ENCODE assay signal across 8 mouse cellular contexts in the genomic region with DNA sequence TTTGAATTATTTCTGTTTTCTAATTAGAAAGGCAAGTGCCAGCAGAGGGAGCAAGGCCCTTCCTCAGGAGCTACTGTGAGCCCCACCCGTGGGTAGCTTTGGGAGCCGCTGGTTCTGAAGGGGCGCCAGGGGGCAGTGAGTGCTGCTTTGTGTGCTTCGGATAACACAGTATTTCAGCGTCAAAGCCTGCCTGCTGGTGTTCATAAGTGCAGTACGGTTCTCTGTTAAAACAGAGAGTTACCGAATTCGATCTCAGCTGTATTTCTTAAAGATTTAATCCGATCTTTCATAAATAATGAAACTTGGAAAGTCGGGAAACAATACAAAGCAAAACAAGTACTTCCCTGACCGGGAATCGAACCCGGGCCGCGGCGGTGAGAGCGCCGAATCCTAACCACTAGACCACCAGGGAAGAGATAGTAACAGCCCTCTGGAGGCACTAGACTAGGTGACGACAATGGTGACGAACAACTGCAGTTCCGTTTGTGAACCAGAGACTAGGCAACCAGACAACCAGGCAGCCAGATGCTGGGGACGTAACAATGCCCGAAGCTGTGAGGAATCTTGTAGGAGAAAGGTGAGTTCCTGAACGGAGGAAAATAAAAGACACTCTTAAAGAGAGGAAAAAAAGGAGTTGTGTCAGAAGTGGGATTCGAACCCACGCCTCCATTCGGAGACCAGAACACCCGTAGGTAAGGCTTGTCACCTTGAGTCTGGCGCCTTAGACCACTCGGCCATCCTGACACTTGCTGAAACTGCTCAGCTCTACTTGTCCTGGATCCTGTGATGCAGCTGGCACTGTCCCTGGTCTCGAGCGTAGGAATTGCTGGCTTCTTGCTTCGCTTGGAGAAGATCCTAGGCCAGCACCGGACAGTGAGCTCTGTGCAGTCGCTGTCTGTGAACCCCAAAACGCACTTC. TPM values are rescaled to one million over a fixed set of nuclear protein-coding genes. Genes with fewer than 3 reads are reported as not detected.
A peak's percentile ranks its signal among the peaks of the same experiment; 100 is the strongest.
DNase-seq lines count a peak whose midpoint lies in the region; ATAC-seq and TF ChIP-seq lines count a peak whose summit lies in the region.

No protein-coding gene starts in this region.

- ATAC-seq in activated CD4-positive, CD25-positive, alpha-beta regulatory T cell, adult 4 months = peak; percentile 71

- peak; percentile 92 to 95 for DNase-seq in gastrocnemius, adult 8-10 months (ENCODE audit: low spot score in 2 of 2)
- peak; percentile 100 for DNase-seq in hindlimb bud, embryonic 11.5 days (ENCODE audit: extremely low spot score, low read depth, low spot score)
- peak; percentile 94 to 100 for DNase-seq in left cerebral cortex, adult 8-10 months (ENCODE audit: low spot score in 2 of 2)
- DNase-seq in right cerebral cortex, postnatal 10 days (ENCODE audit: low spot score in 2 of 2) = peak; percentile 95
- peak; percentile 98 for DNase-seq in urinary bladder, postnatal 25 days (ENCODE audit: low spot score)

- no peaks in the 10 kb centered on the region for H3K9me3 ChIP-seq in megakaryocyte, embryonic 14.5 days

- H3K36me3 ChIP-seq in megakaryocyte, embryonic 14.5 days (replicated peaks; ENCODE audit: low read length) = no peaks in the 10 kb centered on the region

- peak; percentile 53 for TF ChIP-seq CTCF in cortical plate, adult 2 months (IDR thresholded peaks at IDR 0.05; ENCODE audit: extremely low read depth, insufficient read depth, low read length)

- H3K27me3 ChIP-seq in megakaryocyte, embryonic 14.5 days (replicated peaks) = peaks cover 2% of the 10 kb centered on the region

- peak; percentile 43; the same call in 1 of the 2 replicates for TF ChIP-seq POLR2A in cortical plate, adult 2 months (IDR thresholded peaks at IDR 0.05; ENCODE audit: extremely low read depth, insufficient read depth, low read length)

- peaks cover 2% of the 10 kb centered on the region; the same call in 1 of the 2 replicates for H3K4me1 ChIP-seq in cortical plate, adult 2 months (ENCODE audit: control insufficient read depth, insufficient read depth, low read length)
- peaks cover 24% of the 10 kb centered on the region for H3K4me1 ChIP-seq in megakaryocyte, embryonic 14.5 days

- peak overlapping the region; percentile 47 for H3K4me3 ChIP-seq in cortical plate, adult 2 months (ENCODE audit: insufficient read depth, low read length)
- H3K4me3 ChIP-seq in megakaryocyte, embryonic 14.5 days (replicated peaks) = peak overlapping the region; percentile 91

- H3K27ac ChIP-seq in cortical plate, adult 2 months (ENCODE audit: insufficient read depth, low read length) = no peak overlapping the region

RNA-seq across cellular contexts. Expression of gene Zfp692, which starts 4.8 kb away (rescaled TPM):
- 10 to 100 TPM in 1 of 2 experiments, 1 to 10 TPM in 1; 6.5 to 10.3 TPM for polyA plus RNA-seq in activated CD4-positive, CD25-positive, alpha-beta regulatory T cell, adult 4 months (2017; shearing (Covaris generic))
- 65.6 and 77.1 TPM in 2 replicates for polyA plus RNA-seq in cortical plate, adult 2 months (2012; rRNA removed)
- 1 to 10 TPM; 2.5 to 5.3 (median 3.1) TPM for total RNA-seq in gastrocnemius, adult 8-10 months (2022)
- total RNA-seq in left cerebral cortex, adult 8-10 months (2022) = 10 to 100 TPM; 25.0 to 28.7 (median 26.5) TPM
- polyA plus RNA-seq in megakaryocyte, embryonic 14.5 days (2012; ENCODE audit: insufficient read depth, low replicate concordance) = 7.7 and 14.6 TPM in 2 replicates

RNA-seq across cellular contexts. Expression of gene 4930438A08Rik, which starts 27.5 kb away (rescaled TPM):
- polyA plus RNA-seq in activated CD4-positive, CD25-positive, alpha-beta regulatory T cell, adult 4 months (2017; shearing (Covaris generic)) = not detected
- polyA plus RNA-seq in cortical plate, adult 2 months (2012; rRNA removed) = not detected in 2 replicates
- not detected for total RNA-seq in gastrocnemius, adult 8-10 months (2022)
- total RNA-seq in left cerebral cortex, adult 8-10 months (2022) = not detected
- 0.19 TPM in 1 of 2 replicates, not detected in the other for polyA plus RNA-seq in megakaryocyte, embryonic 14.5 days (2012; ENCODE audit: insufficient read depth, low replicate concordance)

RNA-seq across cellular contexts. Expression of gene Zfp672, which starts 28.0 kb away (rescaled TPM):
- polyA plus RNA-seq in activated CD4-positive, CD25-positive, alpha-beta regulatory T cell, adult 4 months (2017; shearing (Covaris generic)) = 10 to 100 TPM; 43.4 to 44.5 TPM
- polyA plus RNA-seq in cortical plate, adult 2 months (2012; rRNA removed) = 50.2 and 50.7 TPM in 2 replicates
- 10 to 100 TPM; 39.8 to 49.3 (median 40.6) TPM for total RNA-seq in gastrocnemius, adult 8-10 months (2022)
- total RNA-seq in left cerebral cortex, adult 8-10 months (2022) = 10 to 100 TPM; 41.1 to 48.4 (median 45.4) TPM
- 11.6 and 18.5 TPM in 2 replicates for polyA plus RNA-seq in megakaryocyte, embryonic 14.5 days (2012; ENCODE audit: insufficient read depth, low replicate concordance)

RNA-seq across cellular contexts. Expression of gene Sh3bp5l, which starts 28.4 kb away (rescaled TPM):
- 1 to 10 TPM; 3.7 to 5.9 TPM for polyA plus RNA-seq in activated CD4-positive, CD25-positive, alpha-beta regulatory T cell, adult 4 months (2017; shearing (Covaris generic))
- polyA plus RNA-seq in cortical plate, adult 2 months (2012; rRNA removed) = 42.4 and 44.6 TPM in 2 replicates
- 10 to 100 TPM; 22.1 to 27.2 (median 24.4) TPM for total RNA-seq in gastrocnemius, adult 8-10 months (2022)
- 10 to 100 TPM; 41.8 to 49.8 (median 44.4) TPM for total RNA-seq in left cerebral cortex, adult 8-10 months (2022)
- polyA plus RNA-seq in megakaryocyte, embryonic 14.5 days (2012; ENCODE audit: insufficient read depth, low replicate concordance) = 2.9 and 15.9 TPM in 2 replicates
